Mouse (Mus musculus) spleen, adult 2 months (tissue): ENCODE results near the gene Med25.

Experiments used
- CTCF ChIP-seq: fragments of 200-500 bp; IDR thresholded peaks from 2 replicates; pipeline ENCODE4 v1.5.1; 2011; ENCODE audit warnings: mild to moderate bottlenecking, inconsistent platforms; ENCODE audit not compliant: insufficient read depth, insufficient read length, insufficient replicate concordance; ENCODE audit errors: extremely low read depth
- POLR2A ChIP-seq: fragments of 200-500 bp; IDR thresholded peaks from 2 replicates; pipeline ENCODE4 v1.6.1; 2011; ENCODE audit warnings: low read depth, low read length, inconsistent platforms

GRCm38 (mm10) chr7:44828706-44829105 lies 63.8 kb downstream of the Med25 start:
- TF ChIP-seq CTCF (no peak), POLR2A (no peak)
